Mouse (Mus musculus): ENCODE measurements around the gene Mccc1.

DNA sequence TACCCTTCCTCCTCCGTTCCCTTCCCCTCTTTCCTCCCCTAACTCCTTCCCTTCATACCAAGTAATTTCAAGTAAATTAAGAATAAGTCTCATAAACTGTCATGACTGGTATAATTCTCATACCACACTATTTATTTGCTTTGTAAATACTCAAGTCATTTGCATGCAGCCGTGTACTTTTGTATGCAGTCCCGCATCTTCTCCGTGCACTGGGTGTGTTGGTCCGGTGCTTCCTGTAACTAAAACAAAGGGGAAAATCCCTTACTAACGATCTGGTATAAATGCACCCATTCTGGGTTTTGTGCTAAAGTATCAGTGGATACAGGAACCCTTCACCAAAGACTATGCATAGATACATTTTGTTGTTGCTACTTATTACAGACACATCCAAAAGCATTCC, 25.3 kb upstream of the Mccc1 start:
- TF ChIP-seq EP300 (IDR thresholded peaks at IDR 0.05; ENCODE audit: low read length) (peak; percentile 26; the same call in 1 of the 2 replicates), ZMIZ1 (IDR thresholded peaks at IDR 0.05; ENCODE audit: low read depth, low read length) (no peak), POLR2A (IDR thresholded peaks at IDR 0.05; ENCODE audit: low read depth, low read length) (no peak), CHD1 (IDR thresholded peaks at IDR 0.05; ENCODE audit: low read depth, low read length) (no peak), JUND (conservative IDR thresholded peaks at IDR 0.05; ENCODE audit: low read depth, low read length) (no peak), CHD2 (IDR thresholded peaks at IDR 0.05; ENCODE audit: low read length) (no peak), RAD21 (IDR thresholded peaks at IDR 0.05; ENCODE audit: low read depth, low read length) (no peak), CTCF (conservative IDR thresholded peaks at IDR 0.05 in 1 of 2, IDR thresholded peaks at IDR 0.05 in 1 of 2; ENCODE audit: low read depth in 2 of 2, low read length in 2 of 2) (no peak), E2F4 (IDR thresholded peaks at IDR 0.05; ENCODE audit: insufficient replicate concordance, low read depth, low read length) (no peak), UBTF (IDR thresholded peaks at IDR 0.05; ENCODE audit: low read depth, low read length) (no peak), ZKSCAN1 (IDR thresholded peaks at IDR 0.05; ENCODE audit: borderline replicate concordance, low read depth, low read length) (no peak), USF2 (conservative IDR thresholded peaks at IDR 0.05; ENCODE audit: low read depth, low read length) (no peak), MAZ (IDR thresholded peaks at IDR 0.05; ENCODE audit: low read depth, low read length) (no peak), MAFK (IDR thresholded peaks at IDR 0.05; ENCODE audit: insufficient replicate concordance, low read length) (no peak)
